Mouse (Mus musculus) stomach, postnatal 0 days (tissue): ENCODE measurements around the gene Tradd.

Source experiments
- CTCF ChIP-seq: IDR thresholded peaks from 2 replicates; pipeline ENCODE4 v1.5.1; 2016; ENCODE audit warnings: antibody characterized with exemption, low read depth, mild to moderate bottlenecking, moderate library complexity
- EP300 ChIP-seq: optimal IDR thresholded peaks from 2 replicates; pipeline ENCODE3; 2016; ENCODE audit warnings: antibody characterized with exemption

DNA sequence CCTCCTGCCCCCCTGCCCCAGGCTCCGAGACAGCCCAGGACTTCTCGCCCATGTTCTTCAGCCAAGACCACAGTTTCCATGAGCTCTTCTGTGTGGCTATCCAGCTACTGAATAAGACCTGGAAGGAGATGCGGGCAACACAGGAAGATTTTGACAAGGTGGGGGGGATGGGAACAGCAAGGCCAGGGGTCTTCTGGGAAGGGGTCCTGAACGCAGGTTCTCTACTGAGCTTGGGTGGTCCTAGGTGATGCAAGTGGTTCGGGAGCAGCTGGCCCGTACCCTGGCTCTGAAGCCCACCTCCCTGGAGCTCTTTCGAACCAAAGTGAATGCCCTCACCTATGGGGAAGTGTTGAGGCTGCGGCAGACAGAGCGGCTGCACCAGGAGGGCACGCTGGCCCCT is 44.0 kb upstream of the Tradd start:
- TF ChIP-seq EP300 (no peak), CTCF (no peak)
